Mouse (Mus musculus) small intestine, adult 2 months (tissue): ENCODE measurements around the gene Slc35d2.

ENCODE experiments used
- CTCF ChIP-seq: fragments of 200-500 bp; IDR thresholded peaks from 2 replicates; pipeline ENCODE4 v1.5.1; 2012; ENCODE audit warnings: low read depth, mild to moderate bottlenecking, control low read depth, inconsistent platforms, low read length, moderate library complexity, mixed read lengths; ENCODE audit not compliant: insufficient replicate concordance, insufficient read length; ENCODE audit errors: extremely low read depth
- POLR2A ChIP-seq: fragments of 200-500 bp; IDR thresholded peaks from 2 replicates; pipeline ENCODE4 v1.6.1; 2012; ENCODE audit warnings: low read depth, mild to moderate bottlenecking, control low read depth, inconsistent platforms, low read length, moderate library complexity

- TF ChIP-seq POLR2A, result no peak
- TF ChIP-seq CTCF, result no peak
Observed at GRCm38 (mm10) chr13:64178000-64178399, 48.8 kb upstream of the Slc35d2 start.
